Mouse (Mus musculus) embryonic fibroblast, embryonic 13.5 days (primary cell): ENCODE measurements at regions not wholly inside any gene's neighbourhood (a gene's known extent, or its start where the extent isn't known, plus 50 kb on each side); places are given as distances from the start of the nearest gene placed in this dataset.

ENCODE experiments used
- H3K27ac ChIP-seq: 2 replicates; pipeline ENCODE4 v1.5.1; 2012; ENCODE audit warnings: low read length, control low read depth, inconsistent platforms; ENCODE audit not compliant: insufficient read depth
- H3K4me1 ChIP-seq: 2 replicates; pipeline ENCODE4 v1.6.1; 2011; ENCODE audit warnings: low read length; ENCODE audit not compliant: control insufficient read depth, insufficient read depth
- H3K4me3 ChIP-seq: 2 replicates; pipeline ENCODE4 v1.5.1; 2011; ENCODE audit warnings: mild to moderate bottlenecking, control low read depth, low read length; ENCODE audit not compliant: insufficient read depth
- CTCF ChIP-seq: IDR thresholded peaks from 2 replicates; pipeline ENCODE4 v1.5.1; 2011; ENCODE audit warnings: mild to moderate bottlenecking, control low read depth, low read length, moderate library complexity, borderline replicate concordance; ENCODE audit not compliant: insufficient read depth
- POLR2A ChIP-seq: IDR thresholded peaks from 2 replicates; pipeline ENCODE4 v1.6.1; 2011; ENCODE audit warnings: low read depth, mild to moderate bottlenecking, control low read depth, low read length, moderate library complexity

DNA sequence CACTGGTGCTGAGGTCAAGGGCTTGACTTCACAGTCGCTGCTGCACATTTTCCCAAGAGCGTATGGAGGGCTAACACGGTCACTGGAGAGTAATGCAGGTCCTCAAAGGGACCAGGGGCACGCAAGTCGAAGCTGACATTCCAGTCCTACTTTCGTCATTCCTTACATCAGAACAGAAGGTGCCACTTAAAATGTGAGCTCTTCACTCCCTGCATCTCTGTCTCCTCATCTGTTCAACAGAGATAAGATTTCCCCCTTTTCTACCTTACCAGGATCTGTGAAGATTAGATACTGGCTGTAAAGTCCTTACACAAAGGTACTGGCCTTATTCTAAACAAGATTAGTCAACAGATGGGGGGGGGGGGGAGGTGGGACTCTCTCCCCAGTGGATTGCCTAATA is 67.0 kb upstream of the Zeb2 start:
- Histone ChIP-seq H3K27ac (no peak overlapping the region), H3K4me1 (peaks cover 6% of the 10 kb centered on the region), H3K4me3 (no peak overlapping the region)
- TF ChIP-seq CTCF (no peak), POLR2A (no peak)

DNA sequence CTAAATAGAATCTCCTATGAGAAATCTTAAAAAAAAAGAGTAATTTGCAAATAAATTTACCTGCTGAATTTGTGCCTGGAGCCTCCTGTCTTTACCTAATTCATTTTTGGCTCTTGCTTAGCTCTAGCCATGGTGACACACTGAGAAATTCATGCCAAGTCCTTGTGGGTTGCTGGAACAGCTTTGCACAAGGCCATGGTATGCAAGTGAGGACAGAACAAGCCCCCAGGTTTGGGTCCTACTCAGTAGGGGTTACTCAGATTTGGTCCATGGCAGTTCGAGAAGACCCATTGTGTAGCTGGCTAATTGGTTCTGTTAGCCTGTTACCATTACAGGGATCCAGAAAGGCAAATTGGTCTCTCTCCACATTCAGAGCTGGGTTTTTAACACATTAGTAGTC is 65.7 kb upstream of the Zeb2 start:
- H3K27ac ChIP-seq: no peak overlapping the region
- no peak for TF ChIP-seq CTCF

DNA sequence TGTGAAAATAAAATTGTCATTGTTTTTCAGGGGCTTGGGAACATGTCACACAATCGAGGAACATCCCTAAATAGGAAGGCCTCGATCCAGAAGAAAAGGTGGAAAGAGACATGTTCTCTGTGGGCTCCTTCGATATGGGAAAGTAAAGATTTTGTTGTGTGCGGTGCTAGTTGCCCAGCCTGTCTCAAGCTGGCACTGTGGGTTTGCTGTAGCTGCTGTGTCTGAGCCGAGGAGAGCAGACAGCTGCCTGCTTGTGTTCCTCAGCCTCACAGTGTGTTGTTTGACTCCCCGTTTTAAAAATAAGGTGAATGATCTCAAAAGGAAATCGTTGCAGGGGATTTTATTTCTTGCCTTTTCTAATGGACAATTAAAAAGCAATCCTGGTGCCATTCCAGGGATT is 64.4 kb upstream of the Zeb2 start:
- Histone ChIP-seq H3K4me3 (no peak overlapping the region), H3K27ac (no peak overlapping the region)
- no peak for TF ChIP-seq POLR2A
- TF ChIP-seq CTCF: no peak

More for the DNA sequence above, 65.7 kb upstream of the Zeb2 start:
- H3K4me3 ChIP-seq: no peak overlapping the region
- peaks cover 6% of the 10 kb centered on the region for H3K4me1 ChIP-seq

DNA sequence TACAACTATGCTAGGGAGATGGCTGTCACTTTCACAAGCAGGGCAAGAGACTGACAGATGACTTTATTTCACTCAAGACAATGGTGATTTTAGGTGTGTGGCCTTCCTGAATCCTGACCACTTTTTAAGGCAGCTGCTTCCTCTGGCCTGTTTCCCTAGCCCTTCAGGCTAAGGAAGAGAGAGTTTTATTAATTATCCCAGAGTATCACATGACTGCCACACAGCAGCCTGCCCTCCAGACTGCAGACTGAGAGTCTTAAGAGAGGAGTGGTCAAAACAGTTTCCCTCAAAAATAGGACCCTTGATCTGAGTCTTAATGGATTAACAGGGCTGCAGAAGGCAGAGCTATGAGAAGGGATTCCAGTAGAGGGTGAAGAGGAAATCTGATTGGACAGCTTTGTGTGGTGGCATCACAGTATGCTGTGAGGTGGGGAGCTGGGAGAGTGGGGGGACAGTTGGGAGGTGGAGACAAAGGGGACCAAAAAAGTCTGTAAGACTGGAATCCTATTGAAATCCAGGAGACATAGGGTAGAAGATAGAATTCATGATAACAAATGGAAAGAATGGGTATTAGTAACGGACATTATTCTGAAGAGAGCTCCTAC is 61.8 kb upstream of the Zeb2 start:
- no peak for TF ChIP-seq POLR2A
- no peak for TF ChIP-seq CTCF
- H3K4me1 ChIP-seq: no peaks in the 10 kb centered on the region
- no peak overlapping the region for H3K4me3 ChIP-seq
- H3K27ac ChIP-seq: no peak overlapping the region

More for the DNA sequence above, 64.4 kb upstream of the Zeb2 start:
- H3K4me1 ChIP-seq: peaks cover 6% of the 10 kb centered on the region

DNA sequence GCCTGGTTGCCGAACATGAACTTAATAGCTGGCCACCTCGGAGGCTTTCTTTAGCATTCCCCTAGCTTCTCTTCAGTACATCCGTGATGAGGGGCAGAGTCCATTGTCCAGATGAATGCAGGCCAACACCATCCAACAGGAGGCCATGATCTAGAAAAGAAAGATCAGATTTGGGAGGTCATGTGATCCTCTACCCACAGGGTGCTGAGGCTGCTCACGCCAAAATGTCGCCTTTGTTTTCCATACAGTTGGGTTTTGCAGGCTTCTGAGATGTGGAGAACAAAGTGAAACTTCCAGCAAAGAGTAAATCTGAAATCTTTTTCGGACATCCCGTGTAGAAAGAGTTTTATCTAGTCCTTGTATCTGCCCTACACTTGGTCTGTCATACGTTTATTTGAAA is 55.2 kb upstream of the Zeb2 start:
- no peaks in the 10 kb centered on the region for H3K4me1 ChIP-seq
- H3K4me3 ChIP-seq: no peak overlapping the region
- TF ChIP-seq CTCF (no peak), POLR2A (no peak)
- H3K27ac ChIP-seq: no peak overlapping the region

DNA sequence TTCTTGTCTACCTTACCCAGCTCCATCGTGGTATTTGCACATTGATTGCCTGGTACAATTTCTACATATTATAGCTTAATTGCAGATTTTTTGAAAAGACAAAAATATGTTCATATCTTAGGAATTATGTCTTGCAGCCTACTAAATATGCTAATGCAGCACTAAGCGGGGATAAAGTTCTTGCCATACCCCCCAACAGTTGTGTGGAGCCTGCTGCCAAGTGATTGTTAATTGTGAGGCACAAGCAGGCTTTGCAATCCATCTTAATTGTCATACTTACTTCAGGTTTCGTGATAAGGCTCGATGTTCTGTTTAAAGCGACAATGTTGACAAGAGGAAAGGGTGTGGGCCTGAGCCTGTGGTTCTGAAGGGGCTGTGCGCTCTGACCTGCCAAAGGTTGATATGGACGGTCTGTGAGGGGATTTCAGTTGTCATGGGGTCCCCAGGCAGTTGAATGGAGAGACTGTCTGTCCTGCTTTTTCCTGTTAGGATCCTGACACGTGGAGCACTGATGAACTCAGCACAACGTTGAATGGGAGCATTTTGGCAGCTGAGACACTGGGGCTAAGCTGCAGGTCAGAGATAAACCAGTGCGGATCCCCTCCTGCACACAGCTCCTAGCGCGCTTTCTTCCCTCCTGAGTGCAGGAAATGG is 54.5 kb upstream of the Zeb2 start:
- no peaks in the 10 kb centered on the region for H3K4me1 ChIP-seq
- no peak overlapping the region for H3K4me3 ChIP-seq
- no peak overlapping the region for H3K27ac ChIP-seq
- TF ChIP-seq POLR2A (no peak), CTCF (no peak)

DNA sequence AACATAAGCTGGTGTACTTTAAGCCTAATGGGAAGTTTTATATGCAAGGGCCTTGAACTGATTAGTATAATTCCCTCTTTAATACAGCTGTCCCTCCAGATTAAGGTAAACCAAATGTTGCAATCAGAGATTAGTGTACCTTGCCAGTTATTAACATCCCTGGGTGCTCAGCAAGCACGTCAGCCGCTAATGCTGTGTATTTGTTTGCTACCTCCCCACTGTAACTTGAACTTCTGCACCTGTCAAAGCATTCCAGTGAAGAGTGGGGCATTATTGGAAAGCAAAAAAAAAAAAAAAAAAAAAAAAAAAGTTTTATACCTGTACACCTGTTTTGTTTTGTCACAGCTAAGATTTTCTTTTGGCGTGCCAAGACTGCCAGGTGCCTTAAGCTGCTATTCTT is 53.1 kb upstream of the Zeb2 start:
- Histone ChIP-seq H3K27ac (no peak overlapping the region), H3K4me1 (no peaks in the 10 kb centered on the region), H3K4me3 (no peak overlapping the region)
- TF ChIP-seq POLR2A (no peak), CTCF (no peak)

DNA sequence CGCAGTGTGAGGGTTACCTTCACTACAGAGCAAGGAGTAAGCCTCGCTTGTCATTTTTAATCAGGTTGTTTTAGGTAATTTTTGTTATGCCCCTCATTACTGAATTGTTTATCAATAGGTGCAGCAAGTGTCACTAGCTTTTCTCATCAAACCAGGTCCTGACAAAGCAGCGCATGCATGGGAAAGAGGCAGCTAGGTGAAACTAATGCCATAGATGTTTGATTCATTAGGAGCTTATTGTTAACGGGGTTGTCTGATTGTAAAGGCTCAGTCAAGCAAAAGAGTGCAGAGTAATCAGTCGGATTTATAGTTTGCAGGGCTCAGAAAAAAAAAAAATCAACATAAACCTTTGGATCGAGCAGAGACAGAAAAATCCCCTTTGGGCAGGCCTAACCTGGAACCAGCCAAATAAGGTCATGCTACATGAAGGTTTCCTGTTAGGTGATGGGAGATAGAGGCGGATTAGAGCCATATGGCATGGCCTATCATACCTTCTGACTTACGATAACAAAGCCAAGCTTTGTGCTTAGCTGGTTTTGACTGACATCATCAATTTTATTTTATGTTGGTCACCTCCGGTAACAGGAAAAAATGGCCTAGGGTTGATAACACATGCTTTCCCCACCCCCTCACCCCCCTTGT is 52.4 kb upstream of the Zeb2 start:
- Histone ChIP-seq H3K27ac (no peak overlapping the region), H3K4me3 (no peak overlapping the region), H3K4me1 (no peaks in the 10 kb centered on the region)
- TF ChIP-seq CTCF (no peak), POLR2A (no peak)

DNA sequence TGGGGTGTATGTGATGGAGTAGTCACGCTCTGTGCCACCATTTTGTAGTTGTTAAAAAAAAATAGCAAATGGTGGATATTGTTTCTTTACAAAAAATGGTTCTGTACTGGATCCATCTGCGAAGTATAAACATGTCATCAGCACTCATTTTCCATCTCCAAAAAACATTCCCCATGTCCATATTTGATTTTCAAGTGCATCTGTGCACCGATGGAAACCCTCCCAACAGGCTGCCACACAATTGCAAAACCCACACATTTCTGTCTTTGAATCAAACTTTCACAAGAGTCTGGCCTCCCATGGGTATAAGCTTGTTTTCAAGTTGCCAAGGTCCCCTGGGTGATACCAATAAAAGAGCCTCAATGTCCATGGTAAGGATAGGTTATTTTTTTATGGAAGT is 51.4 kb upstream of the Zeb2 start:
- Histone ChIP-seq H3K27ac (no peak overlapping the region), H3K4me1 (no peaks in the 10 kb centered on the region), H3K4me3 (no peak overlapping the region)
- no peak for TF ChIP-seq CTCF
- TF ChIP-seq POLR2A: no peak
